Mouse (Mus musculus) embryo, embryonic 10.5 days (tissue): ENCODE measurements around the gene Nod2.
"Not testable (repeated sequence)": the region's sequence is repeated elsewhere in the genome, so short reads cannot be mapped to it uniquely, and the experiment has no call there.

ENCODE experiments used
- DNase-seq: peaks from one replicate; pipeline ENCODE4 v3.0.0-alpha.2; 2015; ENCODE audit warnings: low spot score

Nod2 gene

GRCm38 (mm10) chr8:88631081-88631480 lies 16.0 kb upstream of the Nod2 start:
- DNase-seq: no peak

- DNase-seq: no peak
Observed at GRCm38 (mm10) chr8:88633343-88633765, 13.8 kb upstream of the Nod2 start.

- no peak for DNase-seq
Observed at GRCm38 (mm10) chr8:88635474-88636397, 11.4 kb upstream of the Nod2 start, which contains the start of gene Snx20. Gene Snx20, minus strand, starts transcription at chr8:88636128.

DNA sequence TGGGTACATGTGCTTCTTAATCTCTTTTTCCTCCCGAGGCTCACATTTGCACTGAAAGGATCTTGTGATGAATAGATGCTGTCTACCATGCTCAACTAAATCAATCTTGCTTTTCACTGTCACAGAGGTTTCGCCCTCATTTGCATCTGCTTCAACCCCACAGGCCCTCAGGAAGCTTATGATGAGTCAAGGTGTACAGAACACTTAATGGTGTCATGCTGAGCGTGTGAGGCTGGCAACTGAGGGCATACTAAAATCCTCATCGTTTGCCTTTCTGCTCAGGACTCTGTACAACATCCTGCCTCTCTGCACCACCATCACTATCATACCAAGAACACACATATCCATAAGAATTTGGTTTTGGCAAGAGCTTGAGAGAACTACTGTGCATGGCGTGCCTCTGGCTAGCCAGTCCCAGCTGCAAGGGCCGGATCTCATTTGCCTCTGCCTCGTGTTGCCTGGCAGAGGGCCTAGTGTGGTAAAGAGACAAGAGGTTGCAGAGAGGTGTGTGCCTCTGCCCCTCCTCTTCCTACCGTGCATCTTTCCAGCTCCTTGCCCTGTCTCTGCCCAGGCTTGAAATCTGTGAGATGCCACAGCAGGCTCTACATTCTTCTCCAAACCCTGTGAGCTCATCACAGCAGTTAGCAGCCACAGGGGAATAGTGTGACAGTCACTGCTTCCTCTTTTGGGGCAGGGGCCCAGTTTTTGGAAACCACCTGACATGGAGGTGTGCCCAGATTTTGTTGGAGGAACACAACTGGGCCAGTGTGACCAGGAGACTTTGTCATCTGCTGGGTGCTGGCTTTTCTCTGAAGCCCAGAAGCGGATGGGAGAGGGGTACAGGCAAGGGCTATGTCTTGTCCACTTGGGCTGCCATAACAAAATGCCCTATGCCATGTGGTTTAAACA lies 9.8 kb upstream of the Nod2 start:
- DNase-seq: no peak

DNA sequence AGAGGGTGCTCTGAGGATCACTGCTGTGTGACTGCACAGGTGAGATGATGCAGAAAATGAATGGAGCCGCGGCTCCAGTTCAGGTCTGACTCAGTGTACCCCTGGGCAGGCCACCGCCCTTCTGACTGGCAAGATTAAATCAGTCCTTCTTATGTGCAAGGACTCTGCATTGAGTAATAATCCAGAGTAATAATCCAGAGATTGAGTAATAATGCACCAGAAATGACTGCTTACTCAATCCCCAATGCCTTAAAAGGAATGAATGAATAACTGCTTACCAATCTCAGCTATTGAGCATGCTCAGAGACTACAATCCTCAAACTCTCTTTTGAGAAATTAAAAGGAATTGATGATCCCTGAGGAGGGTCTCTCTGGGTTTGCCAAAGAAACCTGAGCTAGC lies 8.2 kb upstream of the Nod2 start:
- DNase-seq: no peak

DNA sequence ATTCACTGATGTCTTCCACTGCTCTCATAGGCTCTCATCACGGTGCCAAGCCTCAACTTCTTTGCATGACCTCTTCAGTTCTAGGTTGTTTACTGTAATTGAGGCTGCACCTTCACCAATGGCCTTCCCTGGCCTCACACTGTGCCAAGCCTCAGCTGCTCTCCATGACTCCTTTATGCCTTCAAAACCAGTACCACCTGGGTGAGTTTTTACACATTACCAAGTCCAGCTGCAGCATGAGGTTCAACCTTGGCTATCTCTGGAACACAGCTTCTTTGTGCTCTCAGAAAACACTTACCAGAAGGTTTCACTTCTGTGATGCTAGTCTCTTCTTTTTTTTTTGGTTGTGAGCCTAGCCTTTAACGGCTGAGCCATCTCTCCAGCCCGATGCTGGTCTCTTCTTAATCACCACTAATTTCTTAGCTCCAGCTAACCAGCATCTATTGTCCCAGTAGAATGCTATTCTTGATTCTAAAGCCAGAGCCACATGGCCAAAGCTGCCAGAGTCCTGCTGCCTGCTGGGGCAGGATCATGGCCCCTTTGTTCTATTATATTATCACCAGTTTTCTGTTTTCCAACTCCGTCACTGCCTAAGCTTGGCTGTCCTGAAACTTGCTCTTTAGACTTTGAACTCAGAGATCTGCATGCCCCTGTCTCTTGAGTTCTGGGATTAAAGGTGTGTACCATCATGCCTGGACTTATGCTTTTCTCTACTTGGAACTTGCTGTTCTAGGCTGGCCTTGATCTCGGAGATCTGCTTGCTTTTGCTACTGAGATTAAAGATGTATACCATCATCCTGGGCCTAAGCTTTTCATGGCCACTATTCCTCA lies 4.2 kb upstream of the Nod2 start:
- no peak for DNase-seq

DNA sequence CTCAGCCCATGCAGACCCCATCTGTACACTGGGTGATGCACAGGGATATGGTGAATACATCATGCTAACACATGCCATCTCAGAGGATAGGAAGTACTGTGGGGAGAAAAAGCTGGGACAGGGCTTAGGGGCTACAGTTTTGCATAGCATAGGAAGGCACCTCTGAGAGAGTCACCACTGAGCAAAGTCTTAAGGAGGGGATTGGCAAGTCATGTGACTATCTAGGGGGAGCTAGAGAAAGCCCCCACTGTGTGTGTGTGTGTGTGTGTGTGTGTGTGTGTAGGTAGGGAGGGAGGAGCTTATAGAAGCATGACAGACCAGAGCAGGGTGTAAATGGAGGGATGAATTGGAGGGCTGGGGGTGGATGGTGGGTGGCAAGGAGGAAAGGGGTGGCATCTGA lies 1.2 kb downstream of the Nod2 start:
- no peak for DNase-seq

- no peak for DNase-seq
Observed at GRCm38 (mm10) chr8:88650016-88650708, 3.0 kb downstream of the Nod2 start.

DNA sequence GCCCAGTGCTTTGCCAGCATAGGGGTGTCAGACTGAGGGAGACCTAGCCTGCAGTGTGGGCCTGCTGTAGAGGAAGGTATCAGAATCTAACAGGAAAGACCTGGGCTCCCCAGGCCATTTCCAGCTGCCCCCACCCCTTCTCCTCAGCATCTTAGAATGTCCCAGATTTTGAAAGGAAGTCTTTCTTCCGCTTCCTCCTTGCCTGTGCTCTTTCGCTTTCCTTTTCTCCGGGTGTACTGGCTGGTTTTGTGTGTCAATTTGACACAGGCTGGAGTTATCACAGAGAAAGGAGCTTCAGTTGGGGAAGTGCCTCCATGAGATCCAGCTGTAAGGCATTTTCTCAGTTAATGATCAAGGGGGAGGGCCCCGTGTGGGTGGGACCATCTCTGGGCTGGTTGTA lies 4.0 kb downstream of the Nod2 start:
- DNase-seq: not testable (repeated sequence)

DNA sequence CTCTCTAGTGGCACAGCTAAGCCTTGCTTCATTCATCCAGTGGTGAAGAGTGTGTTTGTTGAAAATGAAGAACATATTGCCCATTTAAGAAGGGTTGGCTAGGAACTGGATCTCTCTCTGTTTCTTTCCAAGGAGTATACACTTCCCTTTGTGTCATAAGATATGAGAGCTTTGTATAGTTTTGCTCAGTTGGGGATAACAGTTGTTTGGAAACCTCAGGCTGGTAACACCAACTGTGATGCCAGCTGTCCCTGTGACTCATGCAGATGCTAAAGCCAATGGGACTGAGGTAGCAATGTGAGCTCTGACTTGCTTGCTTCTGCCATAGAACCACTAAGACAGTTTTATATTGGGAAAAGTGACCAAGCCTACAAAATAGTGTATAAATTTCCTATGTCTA lies 8.2 kb downstream of the Nod2 start:
- DNase-seq: no peak

DNA sequence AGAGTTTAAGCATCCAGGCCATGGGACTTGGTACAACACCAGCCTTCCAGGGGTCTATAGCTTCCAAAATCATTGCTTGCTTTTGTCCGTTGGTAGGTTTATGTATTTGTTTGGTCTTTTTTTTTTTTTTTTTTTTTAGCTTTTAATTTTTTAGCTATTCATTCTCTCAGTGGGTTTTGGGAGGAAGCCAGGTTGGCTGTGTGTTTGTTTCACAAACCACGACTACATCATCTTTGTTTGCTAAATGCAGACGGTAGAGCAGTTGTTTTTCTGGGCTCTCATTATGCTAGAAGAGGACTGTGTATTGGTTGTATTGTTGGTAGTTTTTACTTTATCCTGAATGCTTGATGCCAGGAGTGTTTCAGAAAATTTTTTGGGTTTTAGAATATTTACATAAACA lies 12.8 kb downstream of the Nod2 start:
- DNase-seq: no peak

DNA sequence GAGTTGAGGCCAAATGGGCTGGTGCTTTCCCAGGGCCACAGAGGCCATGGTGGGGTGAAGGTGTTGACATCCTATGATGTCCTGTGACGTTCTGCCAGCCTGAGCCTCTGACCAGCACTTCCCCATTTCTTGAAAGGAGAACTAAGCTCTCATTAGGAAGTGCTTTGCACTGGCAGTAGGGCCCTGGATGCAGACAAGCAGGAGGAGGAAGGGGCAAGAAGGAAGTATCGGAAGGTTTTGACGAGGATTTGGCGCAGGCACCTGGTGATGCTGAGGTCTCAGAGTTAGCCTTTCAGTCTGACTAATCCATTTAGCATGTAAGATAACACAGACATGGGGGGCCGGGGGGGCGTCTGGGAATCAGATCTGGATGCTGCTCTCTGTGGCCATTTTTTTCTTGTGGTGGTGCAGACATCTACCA lies 15.3 kb downstream of the Nod2 start:
- DNase-seq: no peak

DNA sequence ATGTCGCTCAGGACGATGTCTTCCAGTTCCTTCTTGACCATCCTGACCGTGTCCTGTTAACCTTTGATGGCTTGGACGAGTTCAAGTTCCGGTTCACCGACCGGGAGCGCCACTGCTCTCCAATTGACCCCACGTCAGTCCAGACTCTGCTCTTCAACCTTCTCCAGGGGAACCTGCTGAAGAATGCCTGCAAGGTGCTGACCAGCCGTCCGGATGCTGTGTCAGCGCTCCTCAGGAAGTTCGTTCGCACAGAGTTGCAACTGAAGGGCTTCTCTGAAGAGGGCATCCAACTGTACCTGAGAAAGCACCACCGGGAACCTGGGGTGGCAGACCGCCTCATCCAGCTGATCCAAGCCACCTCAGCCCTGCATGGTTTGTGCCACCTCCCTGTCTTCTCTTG lies 17.0 kb downstream of the Nod2 start:
- no peak for DNase-seq

DNA sequence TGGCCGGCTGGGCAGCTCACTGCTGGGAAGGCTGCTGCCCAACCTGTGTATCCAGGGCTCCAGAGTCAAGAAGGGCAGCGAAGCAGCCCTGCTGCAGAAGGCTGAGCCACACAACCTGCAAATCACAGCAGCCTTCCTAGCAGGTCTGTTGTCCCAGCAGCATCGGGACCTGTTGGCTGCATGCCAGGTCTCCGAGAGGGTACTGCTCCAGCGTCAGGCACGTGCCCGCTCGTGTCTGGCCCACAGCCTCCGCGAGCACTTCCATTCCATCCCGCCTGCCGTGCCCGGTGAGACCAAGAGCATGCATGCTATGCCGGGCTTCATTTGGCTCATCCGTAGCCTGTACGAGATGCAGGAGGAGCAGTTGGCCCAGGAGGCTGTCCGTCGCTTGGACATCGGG lies 17.8 kb downstream of the Nod2 start:
- no peak for DNase-seq

DNA sequence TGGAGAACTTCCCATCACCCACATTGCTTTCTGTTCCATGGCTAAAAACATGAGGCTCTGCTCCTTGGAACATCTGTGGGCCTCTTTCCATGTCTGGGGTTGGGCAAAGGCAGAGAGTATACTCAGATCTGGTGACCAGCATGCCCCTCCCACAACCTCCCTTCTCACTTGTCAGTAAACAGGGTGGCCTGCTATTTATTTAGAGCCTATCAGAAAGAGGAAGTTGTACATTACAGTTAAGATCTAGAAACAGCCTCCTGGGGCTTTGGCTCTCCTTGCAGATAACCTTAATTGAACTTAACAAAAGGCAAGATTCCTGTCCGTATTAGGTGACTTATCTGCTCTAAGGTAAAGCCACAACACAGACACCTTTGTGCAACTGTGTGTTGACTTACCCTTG lies 19.3 kb downstream of the Nod2 start:
- DNase-seq: no peak

DNA sequence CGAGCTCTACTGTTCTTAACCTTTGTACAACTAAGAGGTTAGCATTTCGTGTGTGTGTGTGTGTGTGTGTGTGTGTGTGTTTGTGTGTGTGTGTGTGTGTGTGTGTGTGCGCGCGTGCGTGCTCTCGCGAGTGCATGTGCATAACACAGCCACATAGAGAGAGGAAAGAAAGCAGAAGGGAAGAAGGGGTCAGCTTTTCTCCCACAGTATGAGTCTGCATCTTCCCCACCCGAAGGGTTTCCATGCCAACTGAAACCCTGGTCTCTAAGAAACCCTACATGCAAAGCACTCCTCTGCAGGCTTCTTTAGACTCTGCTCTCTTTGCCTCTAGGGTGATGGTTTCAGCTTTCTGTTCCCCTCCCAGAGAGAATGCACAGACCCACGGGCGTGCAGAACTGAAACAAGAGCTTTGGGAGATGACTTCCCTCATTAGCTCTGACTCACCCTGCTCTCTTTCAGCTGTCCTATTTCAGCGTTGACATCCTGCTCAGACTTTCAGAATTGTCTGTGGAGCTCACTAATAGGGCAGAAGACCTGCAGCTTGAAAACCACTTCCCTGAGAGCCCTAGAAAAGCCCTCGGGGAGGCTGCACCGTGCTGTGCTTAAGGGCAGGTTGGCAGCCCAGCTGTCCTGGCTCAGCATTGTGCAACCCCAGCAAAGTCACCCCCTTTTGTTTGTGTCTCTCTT lies 21.4 kb downstream of the Nod2 start:
- DNase-seq: peak; percentile 9

DNA sequence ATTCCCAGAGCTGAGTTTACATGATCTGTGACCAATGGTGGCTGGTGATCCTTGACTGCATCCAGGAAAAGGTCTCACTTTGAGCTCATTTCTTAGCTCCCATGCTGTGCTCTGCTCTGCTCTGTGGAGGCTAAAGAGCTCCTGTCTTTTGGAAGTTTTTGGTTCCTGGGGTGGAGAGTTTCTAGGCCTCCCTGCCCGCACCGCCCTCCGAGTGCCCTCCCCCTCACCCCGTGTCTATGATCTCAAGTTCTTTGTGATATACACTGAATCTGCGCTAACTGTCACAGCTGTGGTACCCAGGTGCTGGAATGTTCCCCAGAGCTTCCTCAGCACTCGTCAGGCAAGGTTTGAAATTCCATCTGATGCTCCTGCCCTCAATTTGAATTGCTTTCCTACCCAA lies 23.7 kb downstream of the Nod2 start:
- DNase-seq: no peak

DNA sequence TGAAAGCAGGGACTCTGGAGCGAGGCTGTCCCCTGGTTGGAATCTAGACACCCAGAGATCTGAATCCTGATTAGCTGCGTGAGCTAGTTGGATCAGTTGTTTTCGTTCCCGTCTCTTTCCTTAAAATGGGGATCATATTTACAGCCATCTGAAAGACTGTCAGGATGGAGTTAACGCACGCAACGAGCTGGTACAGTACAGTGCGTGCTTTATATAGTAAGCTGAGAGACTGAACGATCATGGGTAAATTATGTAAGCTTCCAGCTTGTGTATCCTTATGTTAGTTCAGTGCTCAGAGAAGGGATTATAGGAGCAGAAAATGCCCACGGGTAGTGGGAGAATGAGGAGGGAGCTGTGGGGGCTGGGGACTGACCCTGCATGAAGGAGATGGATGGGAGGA lies 24.5 kb downstream of the Nod2 start:
- no peak for DNase-seq

DNA sequence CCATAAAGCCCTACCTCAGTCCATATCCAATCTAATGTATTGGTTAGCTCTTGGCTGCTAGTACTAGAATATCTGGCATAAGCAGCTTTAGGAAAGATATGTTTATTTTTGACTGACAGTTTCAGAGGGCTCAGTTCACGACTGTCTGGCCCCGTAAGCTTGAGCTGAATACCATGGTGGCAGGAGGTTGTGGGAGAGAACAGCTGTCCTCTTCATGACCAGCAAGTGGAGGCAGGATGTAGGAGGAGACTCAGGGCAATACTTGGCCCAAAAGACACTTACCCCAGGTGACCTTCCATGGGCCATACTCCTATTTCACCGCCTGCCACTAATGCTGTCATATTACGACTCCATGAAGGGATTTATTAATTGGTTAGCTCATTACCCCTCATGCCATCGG lies 26.7 kb downstream of the Nod2 start:
- no peak for DNase-seq

- DNase-seq: no peak
Observed at GRCm38 (mm10) chr8:88675372-88676165, 28.5 kb downstream of the Nod2 start.
